Mouse (Mus musculus) adrenal gland, postnatal 25 days (tissue): ENCODE results near the gene Dab1. TPM values are rescaled to one million over a fixed set of nuclear protein-coding genes. Genes with fewer than 3 reads are reported as not detected.

Source experiments
- DNase-seq: peaks from one replicate; pipeline ENCODE4 v3.0.0; 2021; ENCODE audit warnings: mixed read lengths
- long read RNA-seq: library from polyadenylated mRNA; stranded (forward); transcript quantifications from one replicate; pipeline ENCODE4 v2.0.0, GENCODE M21; 2021
- total RNA-seq: library from RNA; stranded (reverse); gene quantifications from 2 replicates; pipeline ENCODE4 v1.2.3, GENCODE M21; 2021

Dab1 gene
- 1.0 and 1.7 TPM in 2 replicates for total RNA-seq
- long read RNA-seq, partial matches to known transcripts: 1 of 1 reads
- long read RNA-seq, other reads (novel, unspliced or antisense): 0 of 1 reads

DNA sequence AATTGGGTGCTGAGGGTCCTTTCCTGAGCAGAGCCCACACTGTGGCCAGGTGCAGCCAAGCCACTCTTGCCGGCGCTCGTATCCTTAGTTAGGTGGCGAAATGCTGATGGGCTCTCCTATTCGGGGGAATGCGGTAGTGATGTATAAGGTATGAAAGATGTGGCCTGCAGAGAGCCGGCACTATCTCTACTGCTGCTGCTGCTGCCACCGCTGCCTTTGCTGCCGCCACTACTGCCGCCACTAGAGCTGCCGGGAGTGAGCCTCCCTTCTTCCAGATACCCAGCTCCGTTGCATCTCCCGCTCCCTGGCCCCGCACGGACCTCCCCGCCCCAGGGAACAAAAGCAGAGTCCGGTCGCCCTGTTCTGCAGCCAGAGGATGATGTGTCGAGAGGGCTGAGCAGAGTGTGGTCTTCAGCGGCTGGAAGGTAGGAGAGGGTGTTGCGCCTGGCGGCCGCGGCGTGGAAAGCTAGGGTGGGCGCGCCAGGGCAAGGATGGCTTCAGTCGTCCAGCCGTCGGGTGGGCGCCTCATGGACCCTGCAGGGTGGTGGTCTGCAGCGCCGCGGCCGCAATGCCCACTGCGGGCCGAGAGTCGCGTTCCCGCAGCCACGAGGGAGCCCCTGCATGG, at the start of gene Dab1:
Dab1 (plus strand) TSS at position 39 of the 625 bp plus-strand sequence.
- DNase-seq: peak; percentile 18

DNA sequence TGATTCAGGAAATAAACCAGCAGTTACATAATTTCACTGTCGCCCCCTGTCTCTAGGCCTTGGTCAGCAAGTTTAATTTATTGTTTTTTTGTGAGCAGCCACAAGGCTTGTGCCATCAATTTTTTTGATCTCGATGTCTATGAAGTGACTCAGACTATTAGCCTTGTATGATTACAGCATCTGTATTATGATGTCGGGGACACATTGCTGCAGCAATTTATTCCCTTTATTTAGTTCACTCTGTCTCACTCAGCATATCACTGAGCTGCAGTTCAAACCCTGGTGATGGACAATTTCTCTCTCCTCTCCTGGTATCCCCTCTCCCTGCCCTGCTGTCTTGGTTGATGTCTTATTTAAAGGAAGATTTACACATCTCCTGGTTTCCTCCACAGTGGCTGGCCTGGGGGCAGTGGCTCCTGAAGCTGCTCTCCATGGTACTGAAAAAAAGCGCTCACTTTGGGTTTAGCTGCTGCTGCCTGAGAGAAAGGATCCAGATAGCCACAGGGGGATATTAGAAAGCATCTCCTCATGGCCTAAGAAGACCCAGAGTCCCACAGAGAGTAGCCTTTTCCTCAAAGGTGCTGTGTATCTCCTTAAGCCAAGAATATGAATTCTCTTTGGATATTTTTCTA, 47.3 kb upstream of the Dab1 start:
- DNase-seq: peak; percentile 13

DNA sequence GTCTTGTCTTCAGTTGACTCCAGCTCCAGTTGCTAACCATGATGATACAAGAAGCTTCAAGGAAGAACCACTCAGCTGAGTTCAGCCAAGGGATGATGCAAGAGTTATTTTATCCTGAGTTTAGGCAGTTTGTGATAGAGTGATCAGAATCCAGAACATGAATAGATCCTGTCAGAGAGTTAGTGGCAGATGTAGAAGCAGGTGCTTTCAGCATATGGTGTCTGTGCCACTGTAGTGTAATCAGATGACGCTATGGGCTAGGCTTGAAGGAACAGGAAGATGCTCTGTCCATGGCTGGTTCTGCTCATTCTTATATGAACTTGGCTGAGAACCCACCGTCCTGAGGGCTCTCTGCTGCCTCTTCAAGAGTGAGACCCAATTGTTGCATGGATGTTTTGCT, 43.6 kb upstream of the Dab1 start:
- DNase-seq: no peak

DNA sequence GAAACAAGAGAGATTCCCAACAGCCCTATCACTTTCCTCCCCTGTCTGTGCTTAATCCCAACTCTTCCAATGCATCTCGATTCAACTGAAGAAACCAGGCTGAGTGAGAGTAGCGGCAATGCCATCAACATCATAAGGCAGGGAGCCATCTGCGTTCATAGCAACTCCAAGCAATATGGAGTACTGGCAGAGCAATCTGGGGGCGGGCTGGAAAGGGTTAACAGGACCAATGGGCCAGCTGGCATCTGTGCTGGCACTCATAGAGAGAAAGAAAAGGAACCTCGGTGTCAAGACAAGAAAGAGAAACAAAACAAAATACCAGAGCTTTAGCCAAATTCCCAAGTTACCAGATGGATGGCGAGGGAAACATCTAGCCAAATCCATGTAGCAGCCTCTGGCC, 42.9 kb upstream of the Dab1 start:
- DNase-seq: no peak

DNA sequence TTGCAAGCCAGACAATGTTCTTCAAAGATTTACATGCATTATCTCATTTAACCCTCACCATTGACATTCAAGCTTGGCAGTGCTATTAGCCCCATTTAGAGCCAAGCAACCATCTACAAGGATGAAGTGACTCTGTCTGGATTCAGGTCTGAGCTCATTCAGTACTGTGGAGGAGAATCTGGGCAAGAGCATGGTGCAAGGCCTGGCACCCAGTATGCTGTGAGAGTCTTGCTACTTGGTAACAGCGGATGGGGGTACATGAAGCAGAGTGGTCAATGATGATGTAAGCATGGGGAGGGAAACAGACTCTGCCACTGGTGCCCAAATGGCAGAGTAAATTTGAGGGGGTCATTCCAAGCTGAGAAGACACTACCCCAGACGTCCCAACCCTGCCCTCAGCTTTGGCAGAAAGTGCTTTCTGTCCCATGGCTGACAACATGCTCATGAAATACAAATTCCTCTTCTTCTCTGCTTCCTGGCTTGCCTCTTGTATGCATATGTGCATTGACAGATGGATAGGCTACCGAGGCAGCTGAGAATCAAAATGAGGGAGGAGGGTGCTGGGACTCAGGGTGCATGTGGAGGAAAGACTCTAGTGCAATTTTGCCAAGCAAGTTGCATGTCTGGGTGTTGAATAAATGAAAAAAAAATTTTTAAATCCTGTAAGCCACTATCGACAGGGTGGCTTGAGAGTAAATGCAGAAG, 41.9 kb upstream of the Dab1 start:
- DNase-seq: no peak

DNA sequence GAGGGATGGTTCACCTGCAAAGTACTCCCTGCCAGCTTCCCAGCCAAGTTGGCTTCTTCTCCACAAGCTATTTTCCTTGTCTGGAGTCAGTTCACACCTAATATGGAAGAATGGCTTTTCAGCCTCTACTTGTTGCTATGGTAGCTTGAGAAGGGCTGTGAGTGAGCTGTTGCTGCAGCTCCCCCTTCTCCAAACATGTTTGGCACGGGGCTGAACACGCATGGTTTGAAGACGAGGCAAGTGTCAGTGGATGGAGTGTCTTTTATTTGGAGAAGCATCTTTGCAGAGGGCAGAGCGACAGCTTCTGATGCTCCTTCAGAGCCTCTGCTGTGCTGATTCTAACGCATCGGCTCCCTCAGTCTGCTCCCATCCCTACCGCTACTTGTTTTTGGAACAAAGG, 41.3 kb upstream of the Dab1 start:
- DNase-seq: no peak

DNA sequence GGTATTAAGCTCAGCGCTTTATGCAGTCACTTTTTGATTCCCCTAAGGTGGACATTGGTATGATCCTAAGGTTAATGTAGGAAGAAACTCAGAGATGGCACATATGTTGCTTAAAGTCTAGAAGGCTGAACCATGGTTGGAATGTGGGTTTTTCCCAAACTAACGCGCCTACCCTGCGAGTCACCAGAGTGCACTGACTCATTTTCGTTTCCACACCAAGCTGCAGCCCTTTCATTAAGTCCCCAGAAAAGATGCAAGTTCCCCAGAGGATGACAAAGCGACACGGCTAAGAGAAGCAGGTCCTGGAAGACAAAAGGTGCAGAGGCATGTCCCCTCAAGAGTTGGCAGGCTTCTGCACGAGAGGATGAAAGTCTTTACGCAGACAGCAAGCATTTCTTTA, 39.1 kb upstream of the Dab1 start:
- DNase-seq: no peak

DNA sequence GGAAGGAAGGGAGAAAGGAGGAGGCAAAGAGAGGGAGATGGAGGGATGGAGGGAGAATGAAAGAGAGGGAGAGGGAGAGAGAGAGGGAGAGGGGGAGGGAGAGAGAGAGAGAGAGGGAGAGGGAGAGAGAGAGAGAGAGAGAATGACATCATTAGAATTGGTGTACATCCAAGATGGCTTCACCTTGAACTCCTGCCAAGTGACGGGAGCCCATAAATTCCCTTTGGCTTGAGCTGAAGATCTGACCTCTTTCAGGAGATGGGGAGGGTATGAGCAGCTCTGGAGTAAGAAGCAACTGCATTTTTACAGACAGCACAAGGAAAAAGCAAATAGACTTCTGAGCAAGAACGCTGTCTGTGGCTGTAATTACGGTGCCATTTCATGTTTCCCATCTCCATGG, 4.1 kb upstream of the Dab1 start:
- DNase-seq: peak; percentile 53

DNA sequence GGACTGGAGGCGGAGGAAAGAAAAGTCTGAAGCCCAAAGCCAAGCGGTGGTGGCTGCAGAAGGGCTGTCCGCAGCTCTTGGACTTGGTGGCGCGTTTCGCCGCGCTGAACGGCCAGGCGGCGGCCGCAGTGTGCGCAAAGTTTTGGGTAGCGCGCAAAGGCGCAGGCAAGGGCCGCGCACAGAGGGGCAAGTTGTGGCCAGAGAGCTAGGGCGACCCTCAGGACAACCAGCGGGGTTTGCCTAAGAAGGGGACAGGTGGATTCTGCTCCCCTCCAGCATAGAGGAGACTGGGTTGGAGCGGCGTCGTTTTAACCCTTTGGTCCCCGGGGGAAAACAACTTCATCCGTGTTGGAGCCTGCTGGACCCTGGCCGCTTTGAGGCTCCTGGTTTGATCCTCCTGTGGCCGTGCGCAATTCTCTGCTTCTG, 800 bp downstream of the Dab1 start:
- peak; percentile 39 for DNase-seq

DNA sequence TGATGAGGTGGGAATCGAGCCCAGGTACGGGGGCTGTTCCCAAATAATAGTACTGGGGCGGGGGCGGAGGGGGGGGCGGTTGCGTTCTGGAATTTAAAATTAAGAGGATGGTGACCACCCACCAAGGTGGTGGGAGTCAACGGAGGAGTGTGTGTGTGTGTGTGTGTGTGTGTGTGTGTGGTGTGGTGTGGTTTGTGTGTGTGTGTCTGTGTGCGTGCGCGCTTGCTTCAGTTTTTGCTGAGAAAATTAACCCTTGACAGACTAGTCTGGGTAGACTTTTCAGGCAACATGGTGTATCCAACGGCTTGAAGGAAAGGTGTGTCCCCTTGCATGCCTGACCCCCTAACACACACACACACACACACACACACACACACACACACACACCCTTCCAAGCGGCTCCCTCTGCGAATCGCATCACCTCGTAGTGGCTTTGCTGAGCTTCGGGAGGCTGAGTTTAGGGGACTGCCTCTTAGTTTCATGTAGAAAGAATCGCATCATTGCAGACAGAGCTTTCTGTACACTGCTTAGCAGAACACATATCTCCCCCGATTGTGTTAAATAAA, 1.5 kb downstream of the Dab1 start:
- no peak for DNase-seq

DNA sequence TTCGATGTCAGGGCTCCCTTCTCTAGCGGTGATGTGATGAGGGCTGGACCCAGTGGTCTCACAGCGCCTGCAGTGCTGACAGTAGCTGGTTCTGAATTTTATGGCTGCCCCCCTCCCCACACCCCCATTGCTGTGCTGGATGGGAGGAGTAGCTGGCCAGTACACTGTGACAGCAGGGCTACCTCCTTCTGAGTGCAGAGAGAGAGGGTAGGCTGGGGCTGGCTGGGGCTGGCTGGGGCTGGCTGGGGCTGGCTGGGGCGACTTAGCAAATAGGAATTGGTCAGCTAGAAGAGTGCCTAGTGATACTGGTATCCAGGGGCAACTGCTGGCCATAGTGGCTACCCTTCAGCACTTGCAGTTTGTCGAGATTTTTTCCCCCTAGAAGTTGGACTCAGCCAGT, 2.4 kb downstream of the Dab1 start:
- DNase-seq: no peak

DNA sequence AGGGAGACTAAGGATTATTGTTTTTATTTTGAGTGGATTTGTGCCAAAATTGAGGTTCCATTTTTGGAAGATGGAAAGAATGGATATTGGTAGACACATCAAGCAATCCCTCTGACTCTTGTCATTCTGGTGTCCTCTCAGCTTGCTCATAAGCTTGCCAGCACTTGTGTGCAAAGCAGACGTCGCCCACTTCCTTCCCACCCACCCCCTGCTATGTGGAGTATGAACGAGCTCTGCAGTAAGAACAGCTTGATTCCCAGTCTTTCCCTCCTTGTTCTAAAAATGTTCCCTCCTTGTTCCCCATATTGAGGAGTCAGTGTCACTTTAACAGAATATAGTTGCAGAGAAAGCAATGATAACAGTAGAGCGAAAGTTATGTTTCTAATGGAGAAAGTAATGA, 11.0 kb downstream of the Dab1 start:
- DNase-seq: no peak

DNA sequence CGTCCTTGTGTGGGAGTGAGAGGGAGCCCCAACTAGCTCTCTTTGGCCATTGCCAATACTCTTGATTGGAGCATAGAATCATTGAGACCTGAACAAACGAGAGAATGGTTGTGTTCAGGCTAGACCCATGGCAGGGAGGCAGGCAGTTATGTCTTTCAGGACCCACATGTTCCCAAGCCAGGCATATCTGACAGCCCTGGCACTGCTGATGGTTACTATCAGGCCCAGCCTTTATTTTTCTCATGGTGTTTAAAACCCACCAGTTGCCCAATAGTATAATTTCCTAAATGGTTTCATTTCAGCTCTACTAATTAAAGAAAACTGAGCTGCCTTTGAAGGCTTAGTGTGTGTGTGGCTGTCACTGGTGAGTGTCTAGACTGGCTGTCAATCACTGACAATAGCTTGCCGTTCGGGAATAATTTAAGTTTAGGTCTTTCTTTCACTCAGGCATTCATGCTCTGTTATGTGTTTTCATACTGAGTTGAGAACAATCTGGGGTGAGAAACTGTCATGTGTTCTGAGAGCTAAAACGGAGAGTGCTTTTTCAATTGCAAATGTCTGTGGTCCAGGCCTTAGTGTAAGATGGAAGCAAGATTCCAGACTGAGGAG, 17.1 kb downstream of the Dab1 start:
- DNase-seq: no peak

DNA sequence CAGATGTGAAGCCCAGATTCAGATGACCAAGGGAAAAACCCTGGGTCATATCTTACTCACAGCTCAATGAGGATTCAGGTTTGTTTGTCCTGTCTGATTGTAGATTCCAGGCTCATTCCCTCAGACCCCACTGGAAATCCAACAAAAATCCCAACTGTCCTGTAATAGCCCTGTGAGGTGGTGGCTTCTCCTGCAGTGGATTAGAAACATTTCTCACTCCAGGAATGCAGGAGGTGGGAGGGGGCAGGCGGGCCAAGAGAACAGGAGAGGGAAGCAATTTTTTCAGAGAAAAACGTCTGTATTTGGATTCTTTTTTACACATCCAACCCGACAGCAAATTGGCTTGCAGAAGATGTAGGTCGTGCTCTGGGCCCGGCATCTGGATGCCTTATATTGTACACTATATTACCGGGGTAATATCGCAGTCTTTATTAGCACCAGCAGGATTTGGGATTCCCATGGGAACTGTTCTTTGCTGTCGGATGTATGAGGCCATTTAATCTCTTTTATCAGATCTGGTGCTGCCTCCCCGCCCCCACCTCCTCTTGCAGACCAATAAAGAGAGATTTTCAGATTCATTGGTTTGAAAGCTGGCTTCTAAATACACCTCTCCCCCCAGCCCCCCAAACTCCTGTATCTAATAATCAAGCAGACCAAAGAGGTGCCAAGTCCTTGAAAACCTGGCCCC, 29.2 kb downstream of the Dab1 start:
- DNase-seq: no peak

DNA sequence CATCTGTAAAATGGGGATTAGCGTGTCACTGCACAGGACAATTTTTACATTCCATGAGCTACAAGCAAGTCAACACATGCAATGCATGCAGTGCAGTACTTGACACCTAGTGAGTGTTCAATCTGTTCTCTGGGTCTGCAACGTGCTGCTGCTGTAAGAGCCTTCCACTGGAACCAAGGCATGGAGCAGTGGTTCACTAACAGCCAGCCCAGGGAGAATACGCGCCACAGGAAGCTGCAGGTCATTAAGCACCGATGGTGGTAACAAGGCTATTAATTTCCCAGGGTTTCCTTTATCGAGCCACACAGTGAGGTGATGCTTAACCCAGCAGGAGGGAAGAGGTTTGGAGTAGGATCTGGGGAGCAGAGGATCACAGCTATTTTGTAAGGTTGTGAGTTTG, 36.6 kb downstream of the Dab1 start:
- no peak for DNase-seq

DNA sequence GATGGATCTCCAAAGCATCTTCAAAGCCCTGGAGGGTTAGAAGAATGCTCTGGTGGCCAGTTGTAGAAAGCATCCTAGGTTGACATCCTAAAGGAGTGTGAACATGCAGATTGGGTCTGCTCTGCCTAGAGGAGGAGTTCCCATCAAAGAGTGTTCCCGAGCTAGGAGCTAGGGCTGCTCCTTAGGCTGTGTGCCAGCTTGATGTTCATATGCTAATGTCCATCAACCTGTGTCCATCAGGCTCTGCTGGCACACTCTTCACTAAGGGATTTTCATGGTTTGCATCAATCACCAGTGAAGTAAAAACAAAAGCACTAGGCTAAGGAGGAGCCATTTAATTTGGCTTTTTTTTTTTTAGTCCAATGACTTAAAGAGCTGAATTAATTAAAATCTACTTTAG, 42.2 kb downstream of the Dab1 start:
- DNase-seq: no peak

DNA sequence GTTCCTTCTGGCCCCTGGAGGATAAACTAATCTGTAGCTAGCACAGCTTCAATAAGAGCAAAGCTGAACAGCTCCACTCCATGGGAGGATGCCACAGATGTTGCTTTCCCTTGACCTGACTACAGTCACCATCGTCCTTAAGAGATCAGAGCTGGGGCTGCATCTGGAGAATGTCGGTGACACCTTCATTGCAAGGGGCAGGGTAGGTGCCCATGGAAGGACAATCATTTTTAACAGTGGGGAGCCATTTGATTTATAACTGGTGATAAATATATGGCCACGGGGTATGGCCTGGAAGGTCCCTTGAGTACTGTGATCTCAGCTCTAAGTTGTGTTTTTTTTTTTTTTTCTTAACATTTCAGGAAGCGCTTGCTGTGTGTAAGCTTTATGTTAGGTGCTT, 48.3 kb downstream of the Dab1 start:
- no peak for DNase-seq

DNA sequence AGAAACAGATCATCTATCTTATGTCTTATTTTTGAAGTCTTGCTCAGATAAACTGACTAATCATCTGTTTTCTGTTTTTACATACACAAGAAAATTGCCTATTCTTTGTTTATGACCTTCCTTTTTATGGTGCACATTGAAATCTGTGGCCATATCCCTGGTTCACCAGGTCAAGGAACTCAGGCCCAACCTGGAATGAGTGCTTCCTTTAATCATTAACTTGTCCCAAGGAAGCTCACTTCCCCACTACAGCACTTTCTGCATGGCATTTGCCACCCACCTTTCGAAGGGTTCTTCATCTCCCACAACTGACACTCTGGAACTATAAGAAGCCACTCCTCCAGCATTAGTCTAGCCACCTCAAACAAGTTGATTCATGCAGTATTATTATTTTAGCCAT, 58.0 kb downstream of the Dab1 start:
- no peak for DNase-seq

DNA sequence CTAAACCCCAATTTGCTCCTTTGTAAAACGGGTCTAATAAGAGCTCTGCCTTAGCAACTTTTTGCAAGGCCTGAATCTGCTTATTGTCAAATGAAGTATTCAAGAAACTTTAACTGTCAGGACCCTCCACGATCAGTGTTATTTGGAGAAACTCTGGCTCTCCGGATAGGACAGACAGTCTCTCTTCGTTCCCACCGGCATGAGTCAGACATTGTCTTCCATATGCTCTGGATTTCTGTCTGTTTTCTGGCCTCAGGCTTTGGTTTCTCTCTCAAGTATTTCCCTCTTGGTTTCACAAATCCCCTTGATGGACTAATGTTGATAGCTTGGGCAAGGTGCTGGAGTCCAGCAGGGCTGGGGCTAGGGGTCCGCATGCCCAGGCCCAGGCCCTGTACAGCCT, 59.3 kb downstream of the Dab1 start:
- DNase-seq: no peak

DNA sequence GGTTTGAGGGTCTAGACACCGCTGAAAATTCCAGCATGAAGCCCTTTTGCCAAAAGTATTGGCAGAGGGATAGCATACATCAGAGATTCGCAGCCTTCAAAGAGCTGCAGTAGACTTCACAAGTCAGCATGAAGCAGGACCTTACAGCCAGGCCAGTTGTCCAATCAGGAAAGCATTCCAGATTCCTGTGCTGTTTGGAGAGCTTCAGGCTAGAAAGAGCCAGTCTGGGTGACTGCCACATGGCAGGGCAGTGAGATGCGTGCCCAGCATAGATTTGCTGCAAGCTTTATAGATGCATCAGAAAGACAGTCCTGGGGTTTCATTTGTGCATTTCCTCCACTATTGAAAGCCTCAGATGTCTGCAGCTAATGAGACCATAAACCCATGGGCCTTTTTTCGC, 66.0 kb downstream of the Dab1 start:
- DNase-seq: no peak

DNA sequence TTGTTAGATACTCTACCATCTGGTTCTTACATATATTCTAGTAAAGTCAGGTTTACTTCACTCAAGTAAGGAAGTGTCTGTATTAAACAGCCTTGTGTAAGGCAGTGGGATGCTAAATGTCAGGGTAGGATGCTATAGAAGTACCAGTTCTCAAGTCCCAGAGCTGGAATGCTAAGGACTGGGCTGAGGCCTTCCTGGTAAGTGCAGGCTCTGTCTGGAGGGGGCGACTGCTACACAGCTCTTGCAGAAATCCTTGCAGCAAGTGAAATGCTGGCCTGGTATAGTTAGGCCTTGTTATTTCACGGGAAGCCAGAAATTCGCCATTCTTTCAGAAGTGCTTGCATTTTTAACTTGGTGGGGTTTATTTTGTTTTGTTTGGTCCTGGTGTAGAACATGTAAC, 72.6 kb downstream of the Dab1 start:
- no peak for DNase-seq

DNA sequence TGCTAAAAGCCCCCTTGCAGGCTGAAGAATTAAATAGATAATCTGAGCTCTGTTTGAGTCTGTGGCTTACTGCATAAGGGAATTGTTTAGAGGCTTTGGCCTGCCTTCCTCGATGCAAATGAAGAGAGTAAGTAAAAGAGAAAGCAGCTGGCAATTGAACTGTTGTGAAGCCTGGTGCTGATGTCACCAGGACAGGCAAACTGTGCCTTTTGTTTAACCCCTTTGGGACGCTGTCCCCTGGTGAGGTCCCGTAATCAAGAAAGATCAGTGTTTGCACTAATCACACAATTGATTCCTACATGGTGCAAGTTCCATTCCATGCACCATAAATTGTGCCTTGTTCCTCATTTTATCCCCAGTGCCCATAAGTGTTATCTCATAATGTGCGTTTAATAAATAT, 80.6 kb downstream of the Dab1 start:
- no peak for DNase-seq
